Mouse (Mus musculus) E14TG2a.4 (cell line): ENCODE data around the gene Smarcd2.

ENCODE experiments used
- CTCF ChIP-seq: conservative IDR thresholded peaks from 2 replicates; pipeline ENCODE4 v1.5.1; 2014; ENCODE audit warnings: low read length
- NANOG ChIP-seq: IDR thresholded peaks from 2 replicates; pipeline ENCODE4 v1.6.1; 2014; ENCODE audit warnings: borderline replicate concordance, low read length, mixed read lengths
- POU5F1 ChIP-seq: IDR thresholded peaks from 2 replicates; pipeline ENCODE4 v1.6.1; 2014; ENCODE audit warnings: low read length, borderline replicate concordance

GRCm38 (mm10) chr11:106256775-106257174 is 16.0 kb downstream of the Smarcd2 start:
- no peak for TF ChIP-seq CTCF
- TF ChIP-seq POU5F1, result no peak
- no peak for TF ChIP-seq NANOG
